Mouse (Mus musculus): Measurements from ENCODE around the gene Slirp.

DNA sequence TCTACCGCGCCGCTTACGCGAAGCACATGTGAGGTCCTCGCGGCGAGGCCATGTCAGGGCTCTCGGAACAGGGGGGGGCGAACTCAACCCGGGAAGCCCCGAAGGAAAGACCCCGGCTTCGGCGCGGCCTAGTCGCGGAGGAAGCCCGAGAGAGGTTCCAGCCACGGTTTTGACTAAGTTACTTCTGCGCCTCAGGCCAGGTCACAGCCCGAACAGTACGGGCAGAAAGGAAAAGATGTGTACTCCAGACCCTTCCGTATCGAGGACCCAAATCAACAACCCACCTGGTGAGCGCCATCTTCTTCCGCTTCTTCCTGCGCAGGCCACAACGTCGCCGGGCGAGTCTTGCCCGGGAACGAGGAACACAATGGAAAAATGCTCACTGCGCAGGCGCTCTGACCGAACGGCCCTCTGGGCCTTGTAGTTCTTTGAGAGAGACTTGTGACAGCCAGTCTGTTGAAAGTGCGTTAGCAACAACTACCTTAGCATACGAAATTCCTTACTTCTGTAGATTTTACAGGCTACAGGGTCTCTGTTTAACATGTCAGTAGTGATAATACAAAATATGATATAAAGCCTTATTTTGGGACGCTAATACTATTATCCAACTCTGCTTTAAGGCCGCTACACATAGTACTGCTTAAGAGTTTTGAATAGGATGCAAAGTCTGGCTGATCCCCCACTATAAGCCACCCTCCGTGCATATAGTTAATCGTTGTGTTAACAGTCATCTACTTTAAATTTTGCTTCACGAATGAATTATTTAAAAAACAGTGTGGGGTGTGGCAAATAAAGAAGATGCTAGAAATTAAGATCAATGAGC is 28.5 kb downstream of the Slirp start, which contains the start of gene Snw1:
- TF ChIP-seq CTCF (IDR thresholded peaks at IDR 0.05; ENCODE audit: insufficient read depth, low read depth, low read length) (no peak), POLR2A (IDR thresholded peaks at IDR 0.05; ENCODE audit: insufficient read depth, low read depth, low read length) (peak; percentile 61)
